Mouse (Mus musculus): ENCODE results near the gene Mpp3. TPM values are rescaled to one million over a fixed set of nuclear protein-coding genes. Genes with fewer than 3 reads are reported as not detected.
A peak's percentile ranks its signal among the peaks of the same experiment; 100 is the strongest.

The Mpp3 gene
- polyA plus RNA-seq, 1 experiment, result 57.9 TPM

DNA sequence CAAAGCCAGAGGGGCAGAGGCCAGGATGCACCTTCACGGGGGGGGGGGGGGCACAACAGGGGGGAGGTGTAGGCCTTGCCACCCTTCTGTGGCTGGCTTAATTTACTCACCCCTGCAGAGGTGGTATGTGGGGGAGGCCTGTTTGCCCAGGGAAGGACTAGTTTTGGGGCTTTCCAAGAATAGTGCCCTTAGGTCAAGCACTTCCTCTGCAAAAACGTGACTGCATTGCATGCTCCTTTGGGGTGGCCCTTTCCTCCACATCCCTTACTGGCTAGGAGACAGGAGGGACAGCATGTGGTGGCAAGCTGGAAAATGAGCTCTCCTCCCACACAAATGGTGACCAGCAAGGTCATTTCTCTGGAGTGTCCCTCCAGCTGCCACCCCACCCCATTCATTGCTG, 62.7 kb downstream of the Mpp3 start:
- no peak overlapping the region for H3K4me3 ChIP-seq (ENCODE audit: insufficient read depth, low read length)
- TF ChIP-seq CTCF (IDR thresholded peaks at IDR 0.05; ENCODE audit: extremely low read depth, insufficient read depth, low read length) (no peak), POLR2A (IDR thresholded peaks at IDR 0.05; ENCODE audit: extremely low read depth, insufficient read depth, low read length) (no peak)
- H3K27ac ChIP-seq (ENCODE audit: insufficient read depth, low read length), result no peak overlapping the region
- H3K4me1 ChIP-seq (ENCODE audit: control insufficient read depth, insufficient read depth, low read length), result no peaks in the 10 kb centered on the region

DNA sequence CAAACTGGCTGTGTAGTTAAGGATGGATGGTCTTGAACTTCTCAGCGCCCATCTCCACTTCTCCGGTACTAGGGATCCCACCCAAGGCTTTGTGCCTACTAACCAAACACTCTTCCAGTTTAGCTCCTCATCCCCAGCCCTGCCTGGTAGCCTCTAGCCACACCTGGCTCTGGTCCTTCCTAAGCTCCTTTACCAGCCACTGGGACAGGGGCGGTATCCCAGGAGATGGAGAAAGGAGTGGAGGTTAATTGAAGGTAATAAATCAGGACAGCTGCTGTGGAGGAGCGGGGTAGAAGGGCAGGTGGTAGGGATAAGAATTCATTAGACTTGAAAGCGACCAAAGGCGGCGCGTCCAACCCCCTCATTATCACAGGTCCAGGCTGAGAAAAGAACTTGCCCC, 63.6 kb downstream of the Mpp3 start:
- Histone ChIP-seq H3K27ac (ENCODE audit: insufficient read depth, low read length) (no peak overlapping the region), H3K4me3 (ENCODE audit: insufficient read depth, low read length) (no peak overlapping the region)

DNA sequence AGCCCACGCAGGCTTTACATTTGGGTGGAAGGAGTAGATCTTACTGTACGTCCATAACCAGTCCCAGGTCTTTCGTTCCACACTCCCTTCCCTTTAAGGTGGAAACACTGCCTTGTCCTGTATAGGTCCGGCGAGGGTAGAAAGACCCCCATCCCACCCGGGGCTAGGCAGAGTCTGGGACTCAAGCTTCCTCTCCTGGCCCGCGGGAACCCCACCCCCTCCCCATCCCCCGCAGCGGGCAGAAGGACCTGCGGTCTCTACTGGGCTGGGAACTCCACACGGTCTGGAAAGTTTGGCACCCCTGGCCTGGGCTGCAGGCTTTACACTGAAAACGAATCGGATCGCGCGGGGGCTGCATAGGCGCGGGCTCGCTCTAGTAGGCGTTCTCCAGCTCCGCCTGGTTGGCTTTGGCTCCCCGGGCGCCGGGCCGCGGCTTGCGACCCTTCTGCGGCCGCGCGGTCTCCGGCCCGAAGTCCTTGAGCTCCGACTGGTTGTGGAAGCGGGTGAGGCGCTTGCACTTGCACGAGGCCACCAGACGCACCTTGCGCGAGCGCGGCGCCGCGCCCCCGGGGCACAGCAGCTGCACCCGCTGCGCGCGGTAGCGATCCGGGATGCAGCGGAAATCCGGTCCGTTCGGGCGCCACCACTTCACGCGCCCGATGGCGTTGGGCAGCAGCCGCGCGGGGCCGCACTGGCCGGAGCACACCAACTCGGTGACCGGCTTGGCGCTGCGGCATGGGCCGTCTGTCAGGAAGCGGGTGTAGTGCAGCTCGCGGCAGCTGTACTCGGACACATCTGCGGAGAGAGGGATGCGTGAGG, 64.6 kb downstream of the Mpp3 start:
- peak overlapping the region; percentile 31 for H3K4me3 ChIP-seq (ENCODE audit: insufficient read depth, low read length)
- no peak overlapping the region for H3K27ac ChIP-seq (ENCODE audit: insufficient read depth, low read length)
- H3K4me1 ChIP-seq (ENCODE audit: control insufficient read depth, insufficient read depth, low read length), result no peaks in the 10 kb centered on the region
- TF ChIP-seq CTCF (IDR thresholded peaks at IDR 0.05; ENCODE audit: extremely low read depth, insufficient read depth, low read length) (no peak), POLR2A (IDR thresholded peaks at IDR 0.05; ENCODE audit: extremely low read depth, insufficient read depth, low read length) (no peak)

More for the DNA sequence above, 63.6 kb downstream of the Mpp3 start:
- no peak for TF ChIP-seq CTCF (IDR thresholded peaks at IDR 0.05; ENCODE audit: extremely low read depth, insufficient read depth, low read length)
- TF ChIP-seq POLR2A (IDR thresholded peaks at IDR 0.05; ENCODE audit: extremely low read depth, insufficient read depth, low read length), result no peak
- H3K4me1 ChIP-seq (ENCODE audit: control insufficient read depth, insufficient read depth, low read length), result no peaks in the 10 kb centered on the region

DNA sequence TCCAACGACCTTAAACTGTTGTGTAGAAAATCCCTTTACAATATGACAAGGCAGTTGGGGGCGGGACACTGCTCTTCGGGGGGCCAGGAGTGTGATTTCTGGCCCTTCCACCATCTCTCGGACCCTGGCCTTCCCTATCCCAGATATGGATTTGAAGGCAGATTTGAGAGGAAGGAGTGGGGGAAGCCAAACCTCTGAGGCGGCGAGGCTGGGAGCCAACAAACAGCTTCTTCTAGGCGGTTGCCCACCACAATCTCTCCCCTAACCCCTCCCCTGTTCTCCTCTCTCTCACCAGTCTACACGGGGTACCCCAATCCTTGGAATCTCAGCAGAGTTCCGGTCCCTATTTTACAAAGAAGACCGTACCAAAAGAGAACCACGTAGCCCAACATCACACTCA, 65.2 kb downstream of the Mpp3 start:
- Histone ChIP-seq H3K4me3 (ENCODE audit: insufficient read depth, low read length) (peak overlapping the region; percentile 31), H3K4me1 (ENCODE audit: control insufficient read depth, insufficient read depth, low read length) (no peaks in the 10 kb centered on the region), H3K27ac (ENCODE audit: insufficient read depth, low read length) (no peak overlapping the region)
- no peak for TF ChIP-seq POLR2A (IDR thresholded peaks at IDR 0.05; ENCODE audit: extremely low read depth, insufficient read depth, low read length)
- no peak for TF ChIP-seq CTCF (IDR thresholded peaks at IDR 0.05; ENCODE audit: extremely low read depth, insufficient read depth, low read length)

DNA sequence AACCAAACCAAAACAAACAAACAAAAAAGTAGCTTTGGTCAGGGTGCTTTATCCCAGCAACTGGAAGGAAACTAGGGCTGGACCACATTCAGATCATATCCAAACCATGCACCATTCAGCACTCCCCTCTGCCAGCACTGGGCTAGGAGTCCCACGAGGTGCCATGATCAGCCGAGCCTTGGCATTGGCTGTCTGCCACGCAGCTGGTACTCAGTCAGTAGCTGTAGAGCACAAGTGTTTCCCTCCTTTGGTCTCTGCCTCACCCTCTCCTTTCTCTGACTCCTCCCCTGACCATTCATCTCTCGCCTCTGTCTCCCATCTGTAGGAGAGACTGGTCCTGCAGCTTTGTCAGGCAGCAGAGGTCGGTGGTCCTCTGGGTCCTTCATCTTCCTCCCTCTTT, 70.8 kb downstream of the Mpp3 start:
- Histone ChIP-seq H3K4me3 (ENCODE audit: insufficient read depth, low read length) (no peak overlapping the region), H3K27ac (ENCODE audit: insufficient read depth, low read length) (no peak overlapping the region)
- no peak for TF ChIP-seq POLR2A (IDR thresholded peaks at IDR 0.05; ENCODE audit: extremely low read depth, insufficient read depth, low read length)
- TF ChIP-seq CTCF (IDR thresholded peaks at IDR 0.05; ENCODE audit: extremely low read depth, insufficient read depth, low read length), result no peak

DNA sequence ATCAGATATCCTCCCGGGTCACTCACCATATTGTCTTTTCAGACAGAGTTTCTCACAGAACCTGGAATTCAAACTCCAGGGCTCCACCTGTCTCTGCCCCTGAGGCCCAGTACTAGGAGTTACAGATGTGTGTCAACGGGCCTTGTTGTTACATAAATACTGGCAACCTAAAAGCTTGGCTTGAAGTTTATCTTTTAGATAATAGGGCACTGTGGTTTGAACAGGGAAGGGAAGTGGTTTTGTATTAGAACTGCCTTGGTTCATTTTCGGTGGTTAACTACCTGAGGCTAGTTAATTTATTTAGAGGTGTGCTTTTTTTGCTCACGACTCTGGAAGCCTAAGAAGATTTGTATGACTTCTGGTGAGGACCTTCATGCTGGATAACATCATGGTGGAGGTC, 74.8 kb downstream of the Mpp3 start:
- Histone ChIP-seq H3K4me1 (ENCODE audit: control insufficient read depth, insufficient read depth, low read length) (no peaks in the 10 kb centered on the region), H3K4me3 (ENCODE audit: insufficient read depth, low read length) (no peak overlapping the region), H3K27ac (ENCODE audit: insufficient read depth, low read length) (no peak overlapping the region)
- no peak for TF ChIP-seq POLR2A (IDR thresholded peaks at IDR 0.05; ENCODE audit: extremely low read depth, insufficient read depth, low read length)
- no peak for TF ChIP-seq CTCF (IDR thresholded peaks at IDR 0.05; ENCODE audit: extremely low read depth, insufficient read depth, low read length)

More for the DNA sequence above, 70.8 kb downstream of the Mpp3 start:
- no peaks in the 10 kb centered on the region for H3K4me1 ChIP-seq (ENCODE audit: control insufficient read depth, insufficient read depth, low read length)

DNA sequence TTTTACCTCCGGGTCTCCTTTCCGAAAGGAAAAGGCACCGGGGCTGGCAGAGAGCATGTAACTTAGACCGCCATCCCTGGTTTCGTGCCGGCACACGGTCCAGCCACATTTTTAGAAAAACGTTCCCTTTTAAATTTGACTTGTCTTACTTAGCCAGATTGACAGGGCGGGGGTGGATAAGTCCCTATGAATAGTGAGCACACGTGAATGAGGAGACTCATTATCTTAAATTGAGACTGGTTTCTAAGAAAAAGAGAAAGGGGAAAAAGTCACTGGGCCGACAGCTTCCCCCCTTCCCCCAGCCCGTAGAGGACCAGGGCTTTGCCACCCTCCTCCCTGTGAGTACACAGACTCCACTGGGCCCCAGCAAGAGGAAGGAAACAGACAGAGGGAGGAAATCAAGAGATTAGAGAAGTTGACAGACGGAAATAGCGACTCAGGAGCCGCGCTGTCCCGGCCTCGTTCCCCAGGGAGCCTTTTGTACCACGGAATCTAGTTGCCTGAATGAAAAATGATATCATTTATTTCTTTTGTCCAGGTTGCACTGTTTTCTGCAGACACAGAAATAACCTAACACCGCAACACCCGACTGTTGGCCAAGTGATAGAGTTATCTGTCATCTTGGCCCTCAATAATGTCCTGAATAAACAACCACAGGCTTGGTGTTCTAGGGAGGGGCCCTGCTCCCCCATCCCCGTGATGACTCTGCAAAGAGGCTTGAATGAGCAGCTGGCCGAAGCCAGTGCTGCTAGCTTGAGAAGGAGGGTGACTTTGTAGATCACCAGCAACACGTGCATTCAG, 75.5 kb downstream of the Mpp3 start:
- H3K27ac ChIP-seq (ENCODE audit: insufficient read depth, low read length), result no peak overlapping the region
- H3K4me1 ChIP-seq (ENCODE audit: control insufficient read depth, insufficient read depth, low read length), result no peaks in the 10 kb centered on the region
- H3K4me3 ChIP-seq (ENCODE audit: insufficient read depth, low read length), result no peak overlapping the region
- TF ChIP-seq POLR2A (IDR thresholded peaks at IDR 0.05; ENCODE audit: extremely low read depth, insufficient read depth, low read length) (no peak), CTCF (IDR thresholded peaks at IDR 0.05; ENCODE audit: extremely low read depth, insufficient read depth, low read length) (no peak)

DNA sequence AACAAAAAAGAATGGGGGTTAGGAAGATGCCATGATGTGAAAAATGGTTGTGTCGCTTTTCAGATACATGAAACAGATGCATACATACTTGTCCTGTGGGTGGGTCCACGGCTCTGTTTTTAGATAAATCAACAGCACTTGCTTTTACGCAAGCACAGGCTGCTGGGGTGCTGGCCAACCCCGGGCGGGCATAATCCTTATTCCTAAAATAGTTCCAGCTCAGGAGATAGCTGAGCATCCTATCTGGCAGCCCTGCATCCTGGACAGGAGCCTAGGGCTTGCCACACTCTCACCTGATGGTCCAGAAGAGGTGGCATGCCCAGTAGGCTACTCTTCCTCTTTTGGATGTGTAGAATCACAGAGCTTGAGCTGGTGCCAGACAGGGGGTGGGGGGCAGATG, 78.2 kb downstream of the Mpp3 start:
- Histone ChIP-seq H3K27ac (ENCODE audit: insufficient read depth, low read length) (no peak overlapping the region), H3K4me1 (ENCODE audit: control insufficient read depth, insufficient read depth, low read length) (no peaks in the 10 kb centered on the region), H3K4me3 (ENCODE audit: insufficient read depth, low read length) (no peak overlapping the region)
- TF ChIP-seq POLR2A (IDR thresholded peaks at IDR 0.05; ENCODE audit: extremely low read depth, insufficient read depth, low read length) (no peak), CTCF (IDR thresholded peaks at IDR 0.05; ENCODE audit: extremely low read depth, insufficient read depth, low read length) (no peak)

Other genes with a start within 250 kb of the Mpp3 start
- gene Etv4, start 243.1 kb downstream of the Mpp3 start, polyA plus RNA-seq (2012; rRNA removed), result 19.7 and 20.6 TPM in 2 replicates
- gene Meox1, start 134.1 kb downstream of the Mpp3 start, polyA plus RNA-seq (2012; rRNA removed), result 0.29 and 0.51 TPM in 2 replicates
- gene Sost, start 61.4 kb downstream of the Mpp3 start, polyA plus RNA-seq (2012; rRNA removed), result 0.09 and 0.10 TPM in 2 replicates
- not detected in 2 replicates for gene Cfap97d1, start 44.2 kb downstream of the Mpp3 start, polyA plus RNA-seq (2012; rRNA removed)
- 162 and 171 TPM in 2 replicates for gene Dusp3, start 41.4 kb downstream of the Mpp3 start, polyA plus RNA-seq (2012; rRNA removed)
- 0.15 and 0.19 TPM in 2 replicates for gene Cd300lg, start 13.0 kb upstream of the Mpp3 start, polyA plus RNA-seq (2012; rRNA removed)
- gene Mpp2, start 60.1 kb upstream of the Mpp3 start, polyA plus RNA-seq (2012; rRNA removed), result 128 and 133 TPM in 2 replicates
- not detected in 2 replicates for gene Ppy, start 72.9 kb upstream of the Mpp3 start, polyA plus RNA-seq (2012; rRNA removed)
- not detected in 2 replicates for gene Pyy, start 79.4 kb upstream of the Mpp3 start, polyA plus RNA-seq (2012; rRNA removed)
- 0.04 and 0.08 TPM in 2 replicates for gene Nags, start 117.1 kb upstream of the Mpp3 start, polyA plus RNA-seq (2012; rRNA removed)
- gene Tmem101, start 127.9 kb upstream of the Mpp3 start, polyA plus RNA-seq (2012; rRNA removed), result 28.4 and 31.4 TPM in 2 replicates
- gene Lsm12, start 156.8 kb upstream of the Mpp3 start, polyA plus RNA-seq (2012; rRNA removed), result 33.2 and 34.4 TPM in 2 replicates
- 97.1 TPM in 2 replicates for gene G6pc3, start 161.2 kb upstream of the Mpp3 start, polyA plus RNA-seq (2012; rRNA removed)
- 191 and 237 TPM in 2 replicates for gene Hdac5, start 201.7 kb upstream of the Mpp3 start, polyA plus RNA-seq (2012; rRNA removed)
- 1.3 and 1.4 TPM in 2 replicates for gene BC030867, start 220.4 kb upstream of the Mpp3 start, polyA plus RNA-seq (2012; rRNA removed)
- gene Asb16, start 240.3 kb upstream of the Mpp3 start, polyA plus RNA-seq (2012; rRNA removed), result 1.9 and 2.2 TPM in 2 replicates

All from cortical plate, adult 2 months (tissue).